28 mouse cellular contexts compared by ENCODE assay signal in genomic region chr19:17649967-17650366, GRCm38 (mm10).
DNase-seq lines count a peak whose midpoint lies in the region; ATAC-seq lines count a peak whose summit lies in the region.
"Had no signal": no experiment of that assay in that cellular context is flagged by ENCODE, and none has a peak within 500 bp of the region (broad histone marks: within the 10 kb centered on the region; RNA-seq: fewer than 3 reads in every experiment).

No protein-coding gene starts in this region.

- H3K4me2 ChIP-seq in embryonic facial prominence, embryonic 11.5 days (ENCODE audit: low read depth, low read length), result no peak overlapping the region
- H3K4me2 ChIP-seq in lung, embryonic 15.5 days, result no peak overlapping the region
- H3K4me2 ChIP-seq: embryonic facial prominence, embryonic 13.5 days; intestine, embryonic 15.5 days; midbrain, embryonic 11.5 days; neural tube, embryonic 12.5 days had no signal

- H3K27ac ChIP-seq in embryonic facial prominence, embryonic 11.5 days (replicated peaks; ENCODE audit: low read depth, low read length), result 0 out of 2 replicates have a peak overlapping the region, but pooled peaks have one; percentile 20
- H3K27ac ChIP-seq in embryonic facial prominence, embryonic 10.5 days (replicated peaks), result no peak overlapping the region
- peak overlapping the region; percentile 38; the same call in 1 of the 2 replicates for H3K27ac ChIP-seq in lung, embryonic 15.5 days
- 0 out of 2 replicates have a peak overlapping the region, but pooled peaks have one; percentile 26 for H3K27ac ChIP-seq in limb, embryonic 10.5 days
- H3K27ac ChIP-seq: hindbrain, embryonic 10.5 days; hindbrain, postnatal 0 days; intestine, embryonic 15.5 days; layer of hippocampus, adult 2 months; left cerebral cortex, adult 2 months; liver, embryonic 14.5 days; neural tube, embryonic 12.5 days; stomach, postnatal 0 days had no signal

- no peak overlapping the region for H3K9ac ChIP-seq in embryonic facial prominence, embryonic 11.5 days (replicated peaks; ENCODE audit: low read length)
- H3K9ac ChIP-seq in lung, embryonic 15.5 days, result no peak overlapping the region
- H3K9ac ChIP-seq: embryonic facial prominence, embryonic 13.5 days; intestine, embryonic 15.5 days; liver, embryonic 14.5 days; neural tube, embryonic 12.5 days had no signal

- 65% methylated on average over 3 of the region's 3 CpGs for WGBS in embryonic facial prominence, embryonic 11.5 days
- WGBS in embryonic facial prominence, embryonic 10.5 days, result 84% methylated on average over 3 of the region's 3 CpGs
- 44% methylated on average over 3 of the region's 3 CpGs for WGBS in lung, embryonic 15.5 days
- 71% methylated on average over 3 of the region's 3 CpGs for WGBS in limb, embryonic 10.5 days

- no peaks in the 10 kb centered on the region for H3K9me3 ChIP-seq in embryonic facial prominence, embryonic 11.5 days (replicated peaks; ENCODE audit: control insufficient read depth, low read length)
- H3K9me3 ChIP-seq in embryonic facial prominence, embryonic 10.5 days, result no peaks in the 10 kb centered on the region
- H3K9me3 ChIP-seq in lung, embryonic 15.5 days, result no peaks in the 10 kb centered on the region
- no peaks in the 10 kb centered on the region for H3K9me3 ChIP-seq in limb, embryonic 10.5 days (replicated peaks)
- H3K9me3 ChIP-seq: embryonic facial prominence, embryonic 13.5 days; hindbrain, embryonic 10.5 days; intestine, embryonic 15.5 days; neural tube, embryonic 12.5 days had no signal

- H3K4me3 ChIP-seq in embryonic facial prominence, embryonic 11.5 days (ENCODE audit: low read depth, low read length), result no peak overlapping the region
- no peak overlapping the region for H3K4me3 ChIP-seq in embryonic facial prominence, embryonic 10.5 days
- no peak overlapping the region for H3K4me3 ChIP-seq in lung, embryonic 15.5 days
- H3K4me3 ChIP-seq in limb, embryonic 10.5 days, result no peak overlapping the region
- H3K4me3 ChIP-seq: embryonic facial prominence, embryonic 13.5 days; erythroblast, embryonic 14.5 days; hindbrain, embryonic 10.5 days; intestine, embryonic 15.5 days; layer of hippocampus, adult 2 months; left cerebral cortex, adult 2 months; neural tube, embryonic 12.5 days had no signal

- DNase-seq in embryonic facial prominence, embryonic 11.5 days (ENCODE audit: low spot score), result peak; percentile 19
- DNase-seq in embryonic facial prominence, embryonic 10.5 days (ENCODE audit: low spot score), result no peak
- DNase-seq in lung, adult 18-20 months, result no peak
- no peak for DNase-seq in limb, embryonic 10.5 days (ENCODE audit: low spot score)
- no peak for DNase-seq in B cell, adult 2 months
- DNase-seq: adrenal gland, postnatal 10 days; cerebellum, adult 11-12 months; cerebellum, adult 9-11 months; heart, postnatal 14 days; kidney, postnatal 25 days; liver; right cerebral cortex, postnatal 4 days; thymus, adult 18-20 months; thymus, postnatal 25 days had no signal

- no peaks in the 10 kb centered on the region for H3K27me3 ChIP-seq in embryonic facial prominence, embryonic 11.5 days (ENCODE audit: control insufficient read depth, insufficient read depth, low read length)
- H3K27me3 ChIP-seq in embryonic facial prominence, embryonic 10.5 days (replicated peaks; ENCODE audit: low read depth, poor library complexity, severe bottlenecking), result no peaks in the 10 kb centered on the region
- H3K27me3 ChIP-seq in lung, embryonic 15.5 days, result no peaks in the 10 kb centered on the region
- H3K27me3 ChIP-seq in limb, embryonic 10.5 days (ENCODE audit: low read depth, poor library complexity, severe bottlenecking), result peaks cover 42% of the 10 kb centered on the region
- H3K27me3 ChIP-seq: embryonic facial prominence, embryonic 13.5 days; intestine, embryonic 15.5 days; Patski had no signal

- ATAC-seq in embryonic facial prominence, embryonic 11.5 days (replicated peaks; ENCODE audit: insufficient number of reproducible peaks, low FRiP score, low TSS enrichment, low read depth), result peak; percentile 68; the same call in 1 of the 2 replicates
- ATAC-seq in lung, embryonic 15.5 days (ENCODE audit: borderline replicate concordance, extremely low read depth, low FRiP score, low TSS enrichment), result peak; percentile 19; the same call in 1 of the 2 replicates
- ATAC-seq in megakaryocyte progenitor cell, adult 5-6 weeks (replicated peaks; ENCODE audit: poor library complexity), result no peak
- ATAC-seq: intestine, embryonic 15.5 days; Patski had no signal

- no peaks in the 10 kb centered on the region for H3K36me3 ChIP-seq in embryonic facial prominence, embryonic 11.5 days (replicated peaks; ENCODE audit: control insufficient read depth, insufficient read depth, low read depth, low read length)
- no peaks in the 10 kb centered on the region for H3K36me3 ChIP-seq in embryonic facial prominence, embryonic 10.5 days (replicated peaks)
- H3K36me3 ChIP-seq in lung, embryonic 15.5 days, result 0 out of 2 replicates have a peak, but pooled peaks cover 5% of the 10 kb centered on the region
- no peaks in the 10 kb centered on the region for H3K36me3 ChIP-seq in limb, embryonic 10.5 days
- H3K36me3 ChIP-seq: hindbrain, embryonic 10.5 days; intestine, embryonic 15.5 days; neural tube, embryonic 12.5 days had no signal

- no peaks in the 10 kb centered on the region; the same call in 1 of the 2 replicates for H3K4me1 ChIP-seq in embryonic facial prominence, embryonic 11.5 days (ENCODE audit: control insufficient read depth, insufficient read depth, low read length)
- H3K4me1 ChIP-seq in embryonic facial prominence, embryonic 10.5 days, result peaks cover 36% of the 10 kb centered on the region
- H3K4me1 ChIP-seq in lung, embryonic 15.5 days, result 0 out of 2 replicates have a peak, but pooled peaks cover 2% of the 10 kb centered on the region
- peaks cover 44% of the 10 kb centered on the region for H3K4me1 ChIP-seq in limb, embryonic 10.5 days
- H3K4me1 ChIP-seq: intestine, embryonic 15.5 days had no signal
